Mouse (Mus musculus) liver, embryonic 12.5 days (tissue): ENCODE results near the gene Fam189b. TPM values are rescaled to one million over a fixed set of nuclear protein-coding genes. Genes with fewer than 3 reads are reported as not detected.

Experiments used
- ATAC-seq: fragments of 200-750 bp; cut with Nextera tagmentation; 2 replicates; pipeline ENCODE4 v1.8.0; 2017; ENCODE audit warnings: moderate number of reproducible peaks, mild to moderate bottlenecking, moderate library complexity
- H3K27ac ChIP-seq: fragments of 300-500 bp; sonication (generic); 2 replicates; pipeline ENCODE4 v1.5.1; 2016; ENCODE audit warnings: mild to moderate bottlenecking
- H3K27me3 ChIP-seq: fragments of 300-500 bp; sonication (generic); replicated peaks from 2 replicates; pipeline ENCODE4 v1.6.1; 2016; ENCODE audit warnings: mild to moderate bottlenecking, moderate library complexity
- H3K36me3 ChIP-seq: fragments of 300-500 bp; sonication (generic); 2 replicates; pipeline ENCODE4 v1.6.1; 2016; ENCODE audit warnings: mild to moderate bottlenecking, moderate library complexity
- H3K4me1 ChIP-seq: fragments of 300-500 bp; sonication (generic); 2 replicates; pipeline ENCODE4 v1.6.1; 2016
- H3K4me2 ChIP-seq: fragments of 300-500 bp; sonication (generic); 2 replicates; pipeline ENCODE4 v1.6.1; 2016; ENCODE audit warnings: mild to moderate bottlenecking, moderate library complexity
- H3K4me3 ChIP-seq: fragments of 300-500 bp; sonication (generic); 2 replicates; pipeline ENCODE4 v1.5.1; 2016; ENCODE audit warnings: mild to moderate bottlenecking, moderate library complexity
- H3K9ac ChIP-seq: fragments of 300-500 bp; sonication (generic); 2 replicates; pipeline ENCODE4 v1.6.1; 2016; ENCODE audit warnings: mild to moderate bottlenecking, moderate library complexity
- H3K9me3 ChIP-seq: fragments of 300-500 bp; sonication (generic); replicated peaks from 2 replicates; pipeline ENCODE4 v1.6.1; 2016; ENCODE audit warnings: mild to moderate bottlenecking, moderate library complexity
- WGBS: fragments of 180-500 bp; shearing (Covaris S2); methylation state at CpG from one replicate; pipeline ENCODE4 v1.1.7; 2016; ENCODE audit not compliant: insufficient replicate concordance; 5-methylcytosine and 5-hydroxymethylcytosine counted together
- microRNA counts: library from miRNA; unstranded; fragments of <30 nt; microRNA quantifications from one replicate; lab custom pipeline; 2017
- microRNA-seq: library from miRNA; unstranded; fragments of <30 nt; microRNA quantifications from one replicate; pipeline ENCODE4, GENCODE M21; 2017
- polyA plus RNA-seq: library from polyadenylated mRNA; unstranded; fragments of >200 nt; fragmentation: Nextera tagmentation; extraction: Ambion mirVana; gene quantifications from 2 replicates; pipeline ENCODE4 v1.2.1, GENCODE M21; 2016

Fam189b gene
- polyA plus RNA-seq, 1 experiment from 2014 or later: 6.6 TPM

DNA sequence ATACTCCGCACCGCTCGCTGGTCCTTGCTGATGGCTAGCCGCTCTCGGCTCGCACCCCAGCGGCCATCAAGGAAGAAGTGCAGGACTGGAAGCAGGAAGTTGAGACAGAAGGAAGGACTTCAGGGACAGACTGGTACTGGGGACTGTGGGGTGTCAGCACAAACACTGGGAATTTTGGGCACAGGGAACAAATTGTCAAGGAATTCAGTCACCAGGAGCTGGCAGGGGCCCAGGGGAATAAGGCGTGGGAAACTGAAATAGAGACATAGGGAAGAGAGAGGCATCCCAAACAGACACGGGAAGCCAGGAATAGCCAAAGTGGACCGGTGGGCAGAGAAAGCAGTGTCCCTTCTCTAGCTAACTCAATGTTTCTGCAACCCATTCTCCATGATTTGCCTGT lies 53.6 kb downstream of the Fam189b start:
- Histone ChIP-seq H3K27ac (no peak overlapping the region), H3K9ac (no peak overlapping the region), H3K4me1 (peaks cover 10% of the 10 kb centered on the region), H3K27me3 (peaks cover 68% of the 10 kb centered on the region), H3K36me3 (no peaks in the 10 kb centered on the region), H3K4me3 (no peak overlapping the region), H3K4me2 (no peak overlapping the region), H3K9me3 (no peaks in the 10 kb centered on the region)
- ATAC-seq: no peak
- 75% methylated on average over 10 of the region's 10 CpGs for WGBS

DNA sequence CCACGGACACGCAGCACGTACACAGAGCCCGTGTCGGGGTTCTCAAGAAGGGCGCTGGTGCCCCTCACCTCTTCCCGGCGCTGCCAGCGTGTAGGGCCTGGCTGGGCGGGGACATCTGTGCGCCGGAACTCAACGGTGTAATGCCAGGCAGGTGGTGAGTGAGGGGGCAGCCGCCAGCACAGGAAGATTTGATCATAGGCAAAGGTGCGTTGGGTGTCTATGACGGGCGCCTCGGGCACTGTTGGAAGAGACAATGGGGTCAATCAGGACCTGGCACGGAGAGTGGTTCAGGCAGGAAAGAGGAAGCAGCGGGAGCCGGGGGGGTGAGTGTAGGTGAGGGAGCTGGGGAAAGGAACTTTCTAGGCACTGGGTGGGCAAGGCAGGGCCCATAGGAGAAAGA lies 54.7 kb downstream of the Fam189b start:
- Histone ChIP-seq H3K4me3 (no peak overlapping the region), H3K27me3 (peaks cover 64% of the 10 kb centered on the region), H3K27ac (no peak overlapping the region), H3K4me2 (no peak overlapping the region), H3K36me3 (no peaks in the 10 kb centered on the region), H3K4me1 (peaks cover 7% of the 10 kb centered on the region), H3K9me3 (no peaks in the 10 kb centered on the region), H3K9ac (no peak overlapping the region)
- WGBS: 78% methylated on average over 21 of the region's 21 CpGs
- no peak for ATAC-seq

DNA sequence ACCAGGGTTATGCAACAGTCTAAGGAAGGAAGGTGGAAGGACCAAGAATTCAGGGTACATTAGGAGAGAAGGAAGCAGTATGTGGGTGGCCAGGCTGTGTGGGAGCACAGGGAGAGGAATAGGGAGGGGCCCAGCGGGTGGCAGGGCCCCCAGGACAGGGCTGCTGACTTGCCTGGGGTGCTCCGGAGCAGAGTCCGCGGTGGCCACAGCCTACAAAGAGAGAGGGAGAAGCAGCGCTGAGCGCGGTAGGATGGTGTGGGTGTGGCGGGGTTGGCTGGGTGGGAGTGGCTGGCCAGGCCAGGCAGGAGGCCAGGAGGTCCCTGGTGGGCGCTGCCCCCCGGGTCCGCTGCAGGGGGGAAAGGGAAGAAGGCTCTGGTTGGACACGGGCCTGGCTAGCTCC lies 55.6 kb downstream of the Fam189b start:
- peak; percentile 33; the same call in 1 of the 2 replicates for ATAC-seq
- no peak overlapping the region for H3K9ac ChIP-seq
- WGBS: 56% methylated on average over 12 of the region's 12 CpGs
- no peak overlapping the region for H3K27ac ChIP-seq
- H3K4me2 ChIP-seq: no peak overlapping the region
- H3K9me3 ChIP-seq: no peaks in the 10 kb centered on the region
- H3K4me3 ChIP-seq: no peak overlapping the region
- H3K36me3 ChIP-seq: no peaks in the 10 kb centered on the region
- peaks cover 11% of the 10 kb centered on the region for H3K4me1 ChIP-seq
- peaks cover 69% of the 10 kb centered on the region for H3K27me3 ChIP-seq

MicroRNA genes within 50 kb of the gene (microRNA counts, 519-probe panel; counts per million panel counts)
- microRNA mmu-miR-92b (lab: Ali Mortazavi, UCI): 582 counts per million, percentile 70 among the panel's probes with 10 or more counts

Small RNAs within 50 kb of the gene (microRNA-seq; reads per million reads assigned to microRNA genes)
- 150 reads per million, percentile 51 among the genes with 10 or more reads in this experiment for gene Mir92b

Other genes with a start within 250 kb of the Fam189b start
- 8.0 and 8.9 TPM in 2 replicates for gene Ash1l, start 232.5 kb upstream of the Fam189b start, polyA plus RNA-seq
- 133 and 139 TPM in 2 replicates for gene Dap3, start 232.0 kb upstream of the Fam189b start, polyA plus RNA-seq
- 7.7 and 8.8 TPM in 2 replicates for gene Rusc1, start 89.8 kb upstream of the Fam189b start, polyA plus RNA-seq
- gene Gm43738, start 82.0 kb upstream of the Fam189b start, polyA plus RNA-seq: 0.06 TPM in 1 of 2 replicates, not detected in the other
- 284 and 291 TPM in 2 replicates for gene Fdps, start 81.2 kb upstream of the Fam189b start, polyA plus RNA-seq
- 162 and 171 TPM in 2 replicates for gene Pklr, start 47.0 kb upstream of the Fam189b start, polyA plus RNA-seq
- gene Hcn3, start 22.9 kb upstream of the Fam189b start, polyA plus RNA-seq: 0.81 and 0.86 TPM in 2 replicates
- gene Clk2, start 18.3 kb upstream of the Fam189b start, polyA plus RNA-seq: 21.1 and 21.2 TPM in 2 replicates
- 79.8 and 86.3 TPM in 2 replicates for gene Scamp3, start 5.7 kb upstream of the Fam189b start, polyA plus RNA-seq
- 26.6 and 26.7 TPM in 2 replicates for gene Gba, start 19.8 kb downstream of the Fam189b start, polyA plus RNA-seq
- gene Thbs3, start 32.0 kb downstream of the Fam189b start, polyA plus RNA-seq: 1.7 and 3.1 TPM in 2 replicates
- 160 and 167 TPM in 2 replicates for gene Mtx1, start 43.9 kb downstream of the Fam189b start, polyA plus RNA-seq
- 0.13 TPM in 1 of 2 replicates, not detected in the other for gene Muc1, start 45.9 kb downstream of the Fam189b start, polyA plus RNA-seq
- 170 and 187 TPM in 2 replicates for gene Krtcap2, start 62.8 kb downstream of the Fam189b start, polyA plus RNA-seq
- gene Trim46, start 63.2 kb downstream of the Fam189b start, polyA plus RNA-seq: 0.31 and 0.38 TPM in 2 replicates
- 72.3 and 73.6 TPM in 2 replicates for gene Dpm3, start 76.2 kb downstream of the Fam189b start, polyA plus RNA-seq
- gene Slc50a1, start 87.4 kb downstream of the Fam189b start, polyA plus RNA-seq: 19.3 and 21.6 TPM in 2 replicates
- 5.2 and 5.3 TPM in 2 replicates for gene Efna1, start 98.0 kb downstream of the Fam189b start, polyA plus RNA-seq
- 0.65 and 1.0 TPM in 2 replicates for gene Efna3, start 139.8 kb downstream of the Fam189b start, polyA plus RNA-seq
- gene Efna4, start 154.9 kb downstream of the Fam189b start, polyA plus RNA-seq: 2.1 and 2.3 TPM in 2 replicates
- 14.1 and 14.5 TPM in 2 replicates for gene Adam15, start 166.9 kb downstream of the Fam189b start, polyA plus RNA-seq
- gene Dcst2, start 178.8 kb downstream of the Fam189b start, polyA plus RNA-seq: 0.05 and 0.06 TPM in 2 replicates
- gene Dcst1, start 182.1 kb downstream of the Fam189b start, polyA plus RNA-seq: not detected in 2 replicates
- 1.2 and 1.6 TPM in 2 replicates for gene Zbtb7b, start 211.6 kb downstream of the Fam189b start, polyA plus RNA-seq
- not detected in 2 replicates for gene Lenep, start 219.7 kb downstream of the Fam189b start, polyA plus RNA-seq
- 21.6 and 22.9 TPM in 2 replicates for gene Flad1, start 228.7 kb downstream of the Fam189b start, polyA plus RNA-seq
- 310 and 316 TPM in 2 replicates for gene Cks1b, start 235.2 kb downstream of the Fam189b start, polyA plus RNA-seq
- gene Shc1, start 235.3 kb downstream of the Fam189b start, polyA plus RNA-seq: 56.8 and 63.3 TPM in 2 replicates
- gene Pygo2, start 247.1 kb downstream of the Fam189b start, polyA plus RNA-seq: 22.7 and 23.1 TPM in 2 replicates